Mouse (Mus musculus) megakaryocyte, adult 5-6 weeks (primary cell): ENCODE data around the gene Map6. TPM values are rescaled to one million over a fixed set of nuclear protein-coding genes. Genes with fewer than 3 reads are reported as not detected.

Source experiments
- ATAC-seq: 2 replicates; pipeline ENCODE4 v1.8.0; 2016; ENCODE audit warnings: mild to moderate bottlenecking, inconsistent platforms; ENCODE audit not compliant: poor library complexity, severe bottlenecking
- total RNA-seq, 2 experiments: library from RNA; stranded (forward) in 1 of 2; stranded (reverse) in 1 of 2; fragments of 153-499, 151-499 nt in 1 of 2; fragments of 221-1000, 200-1000 nt in 1 of 2; gene quantifications; 2 replicates each; pipeline versions ENCODE4 v1.2.3 to v1.2.4; 2015 to 2017

Map6 gene
- total RNA-seq, 2 experiments from 2014 or later, result 0.07 to 0.22 TPM

DNA sequence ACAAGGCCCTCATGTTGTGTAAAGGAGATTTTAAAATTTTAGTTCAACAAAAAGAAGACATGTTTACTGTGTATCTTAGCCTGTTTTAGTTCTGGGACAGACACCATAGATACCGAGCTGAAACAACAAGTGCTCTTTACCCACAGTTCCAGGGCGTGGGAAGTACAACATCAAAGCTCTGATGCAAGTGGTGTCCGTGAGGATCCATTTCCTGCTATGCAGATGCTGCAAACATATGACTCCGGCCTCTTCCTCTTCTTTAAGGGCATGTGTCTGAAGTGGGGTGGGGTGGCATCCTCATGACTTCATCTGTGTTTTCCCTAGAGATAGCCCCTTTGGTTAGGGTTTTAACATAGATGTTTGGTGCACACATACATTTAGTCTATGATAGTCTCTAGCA lies 3.7 kb upstream of the Map6 start:
- ATAC-seq, result no peak

DNA sequence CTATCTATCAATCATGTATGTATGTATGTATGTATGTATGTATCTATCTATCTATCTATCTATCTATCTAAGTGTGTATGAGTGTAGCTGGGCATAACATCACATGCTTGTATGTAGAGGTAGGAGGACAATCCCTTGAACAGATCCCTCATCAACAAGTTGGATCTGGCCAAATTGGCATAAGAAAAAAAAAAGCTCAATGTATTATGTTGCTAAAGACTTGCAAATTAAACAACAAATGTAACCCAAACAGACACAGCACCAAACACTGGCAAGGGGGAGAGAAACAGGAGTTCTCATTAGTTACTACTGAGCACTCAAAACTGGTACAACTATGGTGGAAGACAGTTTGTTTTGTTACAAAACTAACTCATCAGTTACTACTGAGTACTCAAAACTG lies 2.6 kb upstream of the Map6 start:
- no peak for ATAC-seq

DNA sequence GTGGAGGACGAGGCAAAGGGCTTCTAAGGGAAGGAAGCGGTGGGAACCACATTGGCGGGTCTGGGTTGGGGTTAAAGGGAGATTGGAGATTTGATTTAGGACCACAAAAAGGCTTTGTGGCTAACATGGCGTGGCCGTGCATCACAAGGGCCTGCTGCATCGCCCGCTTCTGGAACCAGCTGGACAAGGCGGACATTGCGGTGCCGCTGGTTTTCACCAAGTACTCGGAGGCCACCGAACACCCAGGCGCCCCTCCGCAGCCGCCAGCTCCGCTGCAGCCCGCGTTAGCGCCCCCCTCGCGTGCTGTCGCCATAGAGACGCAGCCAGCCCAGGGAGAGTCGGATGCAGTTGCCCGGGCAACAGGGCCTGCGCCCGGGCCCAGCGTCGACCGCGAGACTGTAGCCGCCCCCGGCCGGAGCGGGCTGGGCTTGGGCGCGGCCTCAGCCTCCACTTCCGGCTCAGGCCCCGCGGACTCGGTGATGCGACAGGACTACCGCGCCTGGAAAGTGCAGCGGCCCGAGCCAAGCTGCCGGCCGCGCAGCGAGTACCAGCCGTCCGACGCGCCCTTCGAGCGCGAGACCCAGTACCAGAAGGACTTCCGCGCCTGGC lies 754 bp downstream of the Map6 start:
- peak; percentile 77 for ATAC-seq

DNA sequence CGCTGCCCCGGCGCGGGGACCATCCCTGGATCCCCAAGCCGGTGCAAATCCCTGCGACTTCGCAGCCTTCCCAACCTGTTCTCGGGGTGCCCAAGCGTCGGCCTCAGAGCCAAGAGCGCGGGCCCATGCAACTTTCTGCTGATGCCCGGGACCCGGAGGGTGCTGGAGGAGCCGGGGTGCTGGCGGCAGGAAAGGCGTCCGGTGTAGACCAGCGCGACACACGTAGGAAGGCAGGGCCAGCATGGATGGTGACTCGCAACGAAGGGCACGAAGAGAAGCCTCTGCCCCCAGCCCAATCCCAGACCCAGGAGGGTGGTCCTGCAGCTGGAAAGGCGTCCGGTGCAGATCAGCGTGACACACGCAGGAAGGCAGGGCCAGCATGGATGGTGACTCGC lies 1.3 kb downstream of the Map6 start:
- ATAC-seq, result no peak

DNA sequence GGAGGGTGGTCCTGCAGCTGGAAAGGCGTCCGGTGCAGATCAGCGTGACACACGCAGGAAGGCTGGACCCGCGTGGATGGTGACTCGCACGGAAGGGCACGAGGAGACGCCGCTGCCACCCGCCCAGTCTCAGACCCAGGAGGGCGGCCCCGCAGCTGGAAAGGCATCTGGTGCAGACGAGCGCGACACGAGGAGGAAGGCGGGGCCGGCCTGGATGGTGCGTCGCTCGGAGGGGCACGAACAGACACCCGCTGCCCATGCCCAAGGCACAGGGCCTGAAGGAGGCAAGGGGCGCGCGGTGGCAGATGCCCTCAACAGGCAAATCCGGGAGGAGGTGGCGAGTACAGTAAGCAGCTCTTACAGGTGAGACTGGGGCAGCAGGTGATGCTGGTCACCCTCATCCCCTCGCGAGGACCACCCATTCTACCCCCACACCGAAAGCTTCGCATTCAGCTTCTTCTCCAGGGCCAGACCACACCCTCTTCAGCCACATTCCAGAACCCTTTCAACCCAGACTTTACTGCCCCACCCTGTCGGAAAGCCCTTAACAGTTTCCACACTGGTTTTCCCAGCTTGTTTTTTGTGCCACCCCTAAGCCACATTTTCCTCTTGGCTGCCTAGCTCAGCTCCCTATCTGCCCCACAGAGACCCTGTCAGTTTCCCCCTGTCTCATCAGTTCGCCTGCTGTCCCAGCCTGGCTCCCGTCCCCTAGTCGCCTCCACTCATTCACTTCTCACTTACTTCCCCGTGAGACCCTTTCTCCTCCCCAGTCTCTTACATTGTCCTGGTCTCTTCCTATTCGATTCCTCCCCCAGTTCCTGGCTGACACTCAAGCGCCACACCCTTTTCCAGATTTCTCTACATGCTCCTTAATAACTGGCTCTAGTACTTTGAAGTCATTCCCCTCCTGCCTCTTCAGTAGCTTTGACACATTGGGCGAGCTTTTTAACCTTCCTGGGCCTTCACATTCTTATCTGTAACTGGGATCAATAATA lies 2.0 kb downstream of the Map6 start:
- no peak for ATAC-seq

DNA sequence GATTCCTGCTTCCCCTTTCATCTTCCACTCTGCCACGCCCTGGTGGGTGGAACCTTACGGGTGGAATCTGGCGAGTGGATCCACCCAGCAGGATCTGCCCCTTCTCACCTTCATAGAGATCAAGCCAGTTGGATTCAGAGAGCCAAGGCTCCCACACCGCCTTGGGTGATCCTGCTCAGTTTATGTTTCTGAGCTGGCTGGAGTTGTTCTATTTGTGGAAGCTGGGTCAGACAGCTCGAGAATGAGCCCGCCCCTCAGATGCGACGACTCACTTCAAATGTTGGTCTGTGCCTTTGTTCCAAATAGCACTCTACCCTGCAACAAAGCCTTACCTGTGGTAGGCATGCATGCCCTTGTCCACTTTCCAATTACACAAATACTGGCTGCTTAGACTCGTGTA lies 4.4 kb downstream of the Map6 start:
- ATAC-seq, result no peak

DNA sequence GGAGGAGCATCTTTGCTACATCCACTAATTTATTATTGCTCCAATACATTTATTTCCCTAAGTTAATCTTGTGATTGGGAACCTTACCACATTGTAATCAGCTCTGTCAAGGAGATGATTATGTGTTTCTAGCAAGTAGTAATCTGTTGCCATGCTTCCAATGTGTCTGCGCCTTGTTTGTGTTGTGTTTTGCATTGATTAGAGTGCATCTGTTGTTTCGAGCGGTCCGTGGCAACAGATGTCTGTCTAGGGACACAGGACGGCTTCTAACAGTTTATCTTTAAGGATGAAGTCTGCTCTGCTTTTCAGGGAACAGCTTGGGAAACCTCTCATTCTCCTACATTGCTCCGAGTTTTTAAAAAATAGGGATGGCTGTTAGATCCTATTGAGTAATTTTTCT lies 7.9 kb downstream of the Map6 start:
- no peak for ATAC-seq

DNA sequence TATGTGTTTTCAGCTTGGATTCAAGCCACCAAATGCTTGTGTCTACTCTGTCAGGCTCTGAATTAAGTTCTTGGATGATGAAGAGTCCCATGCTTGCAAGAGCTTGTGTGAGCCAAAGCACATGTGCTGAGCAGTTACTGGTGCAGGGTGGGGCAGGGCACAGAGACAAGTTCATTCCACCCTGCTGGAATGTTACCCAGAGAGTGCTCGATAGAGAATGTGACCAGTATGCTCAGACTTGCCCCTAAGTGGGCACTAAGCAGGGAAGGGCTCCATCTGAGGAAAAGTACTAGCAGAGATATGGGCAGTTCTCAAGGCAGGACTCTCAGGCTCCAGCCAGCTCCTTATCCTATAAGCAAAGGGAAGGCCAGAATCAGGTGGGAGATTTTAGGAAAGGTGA lies 9.4 kb downstream of the Map6 start:
- ATAC-seq, result no peak

DNA sequence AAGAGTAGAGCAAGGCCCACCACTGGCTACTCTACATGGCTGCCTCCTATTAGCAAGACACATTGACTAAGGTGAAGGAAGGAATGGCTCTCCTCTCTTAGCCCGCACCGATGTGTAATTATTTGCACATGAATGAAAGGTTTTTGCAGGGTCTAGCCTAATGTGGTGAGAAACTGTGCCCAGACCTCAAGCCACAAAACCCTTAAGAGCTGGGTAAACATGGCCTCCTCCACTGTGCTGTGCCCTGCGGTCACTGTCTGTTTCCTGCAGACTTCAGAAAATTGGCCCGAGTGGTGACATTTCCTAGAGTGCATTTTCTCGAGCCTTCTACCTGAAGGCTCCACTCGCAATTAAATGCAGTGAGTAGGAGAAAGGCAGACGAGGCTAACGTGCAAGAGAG lies 11.1 kb downstream of the Map6 start:
- no peak for ATAC-seq

DNA sequence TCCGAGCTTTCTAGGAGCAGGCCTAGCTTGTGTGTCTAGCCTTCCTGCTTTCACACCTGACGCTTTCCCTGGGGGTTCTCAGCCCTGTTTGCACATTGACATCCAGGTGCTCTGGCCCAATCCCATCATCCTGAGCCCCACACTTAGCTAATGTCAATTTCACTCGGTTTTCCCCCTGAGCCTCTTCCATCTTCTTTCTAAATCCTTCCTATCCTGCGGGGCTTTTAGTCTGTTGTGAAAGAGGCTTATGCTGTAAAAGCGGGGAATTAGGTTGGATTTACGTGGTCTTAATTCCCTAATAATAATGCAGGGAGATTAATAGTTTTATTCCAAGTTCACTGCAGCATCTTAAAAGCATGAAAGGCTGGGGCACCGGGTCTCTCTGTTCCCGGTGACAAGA lies 12.3 kb downstream of the Map6 start:
- ATAC-seq, result no peak

DNA sequence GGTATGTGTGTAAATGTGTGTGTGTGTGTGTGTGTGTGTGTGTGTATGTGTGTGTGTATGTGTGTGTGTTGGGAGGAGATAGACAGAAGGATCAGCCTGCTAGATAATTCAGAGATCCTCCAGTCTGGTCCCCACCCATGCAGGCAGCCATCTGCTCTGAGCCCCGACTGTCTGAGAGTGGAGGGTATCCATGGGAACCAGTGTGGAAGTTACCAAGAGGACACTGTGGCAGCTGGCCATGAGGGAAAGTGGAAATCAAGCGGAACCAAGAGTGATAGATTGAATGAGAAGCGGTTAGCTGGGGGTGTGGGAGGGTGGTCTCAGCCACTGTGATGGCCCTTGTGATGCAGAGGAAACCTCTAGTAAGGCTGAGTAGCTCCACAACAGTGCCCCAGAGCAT lies 20.0 kb downstream of the Map6 start:
- no peak for ATAC-seq

DNA sequence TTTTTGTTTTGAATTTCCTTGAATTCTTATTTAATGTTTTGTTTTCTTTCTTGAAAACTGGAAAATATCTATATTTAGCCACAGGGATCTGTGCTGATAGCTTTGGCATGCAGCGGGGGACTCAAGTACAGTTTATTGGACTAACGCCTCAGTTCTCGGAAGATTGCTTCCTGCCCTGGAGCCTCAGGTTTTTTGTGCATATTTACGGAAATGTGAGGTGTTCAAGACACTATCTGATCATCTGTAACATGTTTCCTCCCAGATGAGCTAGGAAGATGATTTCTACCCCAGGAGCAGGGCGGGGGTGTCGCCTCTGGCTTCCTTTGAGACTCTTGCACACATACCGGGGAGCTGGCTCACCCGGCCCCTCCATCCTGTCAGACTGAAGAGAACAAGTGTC lies 22.8 kb downstream of the Map6 start:
- no peak for ATAC-seq

DNA sequence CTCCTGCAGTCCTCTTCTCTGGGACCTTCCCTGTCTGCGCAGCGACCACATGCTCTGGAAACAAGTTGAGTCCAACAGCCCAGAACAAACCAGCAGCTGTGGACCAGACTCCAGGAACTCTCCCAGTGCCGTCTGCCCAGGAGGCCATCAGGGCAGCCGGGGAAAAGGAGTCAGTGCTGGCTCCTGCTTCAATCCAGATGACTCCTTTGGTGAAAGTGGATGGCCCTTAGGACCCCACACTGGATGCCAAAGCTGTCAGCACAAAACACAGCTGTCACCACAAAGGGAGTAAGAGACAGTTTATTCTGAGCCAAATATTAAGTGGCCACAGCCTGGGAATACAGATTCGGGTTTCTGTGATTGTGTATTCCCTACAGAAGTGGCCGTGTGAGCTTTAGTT lies 23.7 kb downstream of the Map6 start:
- no peak for ATAC-seq

DNA sequence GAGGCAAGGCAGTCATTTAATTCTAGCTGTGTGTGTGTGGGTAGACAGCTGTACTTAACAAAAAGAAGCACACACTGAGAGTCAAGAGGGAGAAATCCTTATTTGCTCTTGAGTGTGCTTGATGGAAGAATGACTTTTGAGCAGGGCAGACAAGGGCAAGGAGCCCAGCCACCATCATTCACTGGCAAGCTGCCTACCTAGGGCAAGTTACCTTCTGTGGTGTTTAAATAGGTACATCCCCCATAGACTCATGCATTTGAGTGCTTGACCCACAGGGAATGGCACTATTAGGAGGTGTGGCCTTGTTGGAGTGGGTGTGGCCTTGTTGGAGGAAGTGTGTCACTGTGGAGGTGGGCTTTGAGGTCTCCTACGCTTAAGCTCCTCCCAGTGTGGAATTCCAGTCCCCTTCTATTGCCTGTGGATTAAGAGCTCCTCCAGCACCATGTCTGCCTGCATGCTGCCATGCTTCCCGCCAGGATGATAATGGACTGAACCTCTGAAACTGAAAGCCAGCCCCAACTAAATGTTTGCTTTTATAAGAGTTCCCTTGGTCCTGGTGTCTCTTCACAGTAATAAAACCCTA lies 27.0 kb downstream of the Map6 start:
- ATAC-seq, result no peak

DNA sequence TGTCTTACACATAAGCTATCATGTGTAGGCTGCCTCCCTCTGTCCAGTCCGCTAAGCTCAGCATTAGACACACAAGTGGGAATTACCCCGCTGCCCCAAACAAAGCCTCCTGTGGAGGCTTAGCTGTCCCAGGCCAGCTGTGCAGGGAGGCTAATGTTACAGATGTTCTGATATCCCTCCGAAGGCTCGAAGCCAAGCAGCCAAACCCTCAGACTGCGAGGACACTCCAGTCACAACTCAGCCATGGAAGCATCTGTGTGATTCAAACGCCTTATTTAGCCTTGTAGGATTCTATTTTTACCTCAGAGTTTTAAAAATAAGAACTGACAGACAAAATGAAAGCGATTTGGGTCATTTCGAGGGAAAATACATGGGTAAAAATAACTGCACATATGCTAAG lies 27.9 kb downstream of the Map6 start:
- no peak for ATAC-seq

DNA sequence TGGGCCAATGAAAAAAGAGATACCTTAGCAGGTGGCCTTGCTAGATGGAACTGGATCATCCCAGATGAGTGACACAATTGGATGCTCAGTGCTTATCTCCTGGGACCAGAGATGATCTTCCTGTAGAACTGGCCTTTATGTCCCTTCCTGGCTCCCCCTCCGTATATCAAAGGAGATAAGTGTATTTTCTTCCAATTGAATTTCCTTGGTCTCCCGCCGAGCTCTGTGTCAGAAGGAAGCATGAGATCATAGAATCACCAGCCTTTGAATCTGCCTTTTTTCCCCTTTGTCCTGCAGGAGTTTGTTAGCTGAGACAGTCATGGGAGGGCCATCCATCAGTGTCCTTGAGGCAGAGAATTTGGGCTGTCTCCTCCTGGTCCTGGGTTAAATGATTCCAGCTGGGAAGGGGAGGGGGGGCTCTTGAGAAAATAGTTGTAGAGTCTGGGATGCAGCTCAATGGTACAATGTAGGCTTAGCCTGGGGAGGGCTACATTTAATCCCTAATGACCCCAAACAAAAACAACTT lies 33.5 kb downstream of the Map6 start:
- ATAC-seq, result no peak

DNA sequence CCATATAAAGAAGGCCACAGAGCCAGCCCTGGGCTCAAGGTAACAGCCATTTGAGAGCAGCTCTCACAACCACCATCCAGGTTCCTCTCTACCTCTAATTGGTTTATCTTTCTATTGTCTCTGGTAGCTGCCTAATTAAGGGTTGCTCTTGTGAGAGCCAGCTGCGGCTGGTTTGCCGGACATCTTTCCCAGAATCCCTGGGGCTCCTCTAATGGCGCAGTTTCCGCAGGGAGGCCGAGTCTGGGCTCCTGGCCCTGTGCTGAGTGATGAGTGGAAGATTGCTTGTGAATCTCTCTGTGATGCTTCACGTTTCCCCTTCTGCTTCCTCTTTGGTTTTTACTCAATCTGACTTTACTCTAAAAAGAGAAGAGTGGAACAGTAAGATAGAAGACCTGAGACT lies 36.8 kb downstream of the Map6 start:
- peak; percentile 51 for ATAC-seq

DNA sequence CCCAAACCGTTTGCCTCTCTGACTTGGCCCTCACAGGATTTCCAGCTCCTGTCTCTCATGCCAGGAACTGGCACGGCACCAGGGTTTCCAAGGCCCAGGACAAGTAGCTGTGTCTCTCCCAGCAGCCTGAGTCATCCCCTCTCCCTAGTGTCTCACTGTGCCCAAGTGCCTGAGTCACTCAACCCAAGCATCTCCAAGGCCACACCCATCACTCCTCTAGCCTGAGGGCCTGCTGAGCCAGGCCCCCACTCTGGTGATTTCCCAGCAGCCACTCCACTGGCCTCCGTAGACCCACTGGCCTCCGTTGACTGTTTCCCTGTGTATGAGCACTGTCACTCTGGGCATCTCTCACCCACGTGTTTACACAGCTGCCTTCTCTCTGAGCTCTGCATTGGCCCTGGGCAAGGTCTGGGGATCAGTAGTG lies 37.7 kb downstream of the Map6 start:
- no peak for ATAC-seq

DNA sequence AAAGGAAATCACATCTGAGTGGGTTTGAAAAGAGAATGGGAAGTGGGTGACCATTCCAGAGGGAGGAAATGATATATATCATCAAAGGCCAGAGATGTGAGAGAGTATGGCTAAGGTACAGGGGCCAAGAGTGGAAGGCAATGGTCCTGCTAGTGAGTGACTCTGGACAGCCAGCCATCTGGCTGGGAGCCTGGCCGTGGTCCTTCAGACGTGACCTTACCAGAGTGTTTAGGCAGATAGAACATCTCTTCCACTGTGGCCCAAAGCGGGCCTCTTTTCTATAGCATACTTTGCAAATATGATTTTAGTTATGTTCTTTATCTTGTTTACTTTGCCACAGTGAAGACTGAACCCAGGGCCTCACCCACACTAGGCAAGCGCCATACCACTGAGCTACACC lies 38.4 kb downstream of the Map6 start:
- ATAC-seq, result no peak

DNA sequence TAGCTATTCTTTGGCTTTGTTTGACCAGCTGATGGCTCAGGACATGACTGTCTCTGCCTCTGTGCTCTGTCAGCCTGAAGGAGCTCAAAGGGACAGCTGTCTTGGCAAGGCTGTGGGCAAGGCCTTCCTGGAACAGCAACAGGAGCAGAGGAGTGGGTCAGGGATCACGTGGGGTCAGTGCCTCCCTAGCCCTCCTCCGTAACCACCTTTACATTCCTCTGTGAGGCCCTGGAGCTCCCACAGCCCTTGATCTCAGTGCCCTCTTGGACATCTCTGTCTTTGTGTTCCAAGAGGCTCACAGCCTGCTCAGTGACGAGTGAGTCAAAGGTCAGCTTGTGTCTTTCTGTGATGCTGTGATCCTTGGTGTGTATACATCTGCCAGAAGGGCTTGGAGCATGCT lies 39.4 kb downstream of the Map6 start:
- no peak for ATAC-seq

DNA sequence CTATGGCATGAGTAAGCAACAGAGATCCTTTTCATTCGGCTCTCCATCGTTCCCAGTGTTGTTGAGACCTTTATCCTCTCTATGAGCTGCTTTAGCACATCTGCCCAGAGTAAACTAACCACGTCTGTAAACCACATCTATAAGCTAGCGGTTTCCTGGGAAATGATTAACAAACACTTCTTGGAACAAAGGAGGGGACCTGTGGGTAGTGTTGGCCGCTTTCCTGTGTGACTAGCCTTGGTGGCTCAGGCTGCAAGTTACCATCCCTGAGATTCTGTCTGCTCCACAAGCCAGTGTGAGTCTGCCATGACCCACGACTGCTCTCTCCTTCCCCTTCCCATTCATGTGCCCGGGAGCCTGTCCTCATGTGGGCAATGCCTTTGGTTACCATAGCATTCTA lies 44.2 kb downstream of the Map6 start:
- no peak for ATAC-seq

DNA sequence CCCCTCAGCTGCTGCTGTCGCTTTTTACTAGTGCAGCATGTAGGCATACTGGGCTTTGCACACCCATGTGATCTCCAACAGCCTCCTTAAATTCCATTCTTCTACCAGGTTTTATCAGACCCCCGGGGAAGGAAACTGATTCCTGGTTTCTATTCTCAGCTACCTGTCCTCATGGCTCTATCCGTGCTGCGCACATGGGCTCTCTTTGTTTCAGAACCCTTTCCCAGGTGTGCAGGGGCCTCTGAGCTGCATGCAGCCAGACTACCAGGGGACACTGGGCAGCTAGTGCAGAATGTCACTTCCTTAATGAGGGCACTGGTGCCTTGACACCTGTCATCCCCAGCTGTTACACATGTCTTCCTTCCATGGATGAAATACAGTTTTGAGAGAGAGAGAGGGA lies 44.8 kb downstream of the Map6 start:
- ATAC-seq, result no peak
